ENCODE assay signal across 12 mouse cellular contexts in the genomic region with DNA sequence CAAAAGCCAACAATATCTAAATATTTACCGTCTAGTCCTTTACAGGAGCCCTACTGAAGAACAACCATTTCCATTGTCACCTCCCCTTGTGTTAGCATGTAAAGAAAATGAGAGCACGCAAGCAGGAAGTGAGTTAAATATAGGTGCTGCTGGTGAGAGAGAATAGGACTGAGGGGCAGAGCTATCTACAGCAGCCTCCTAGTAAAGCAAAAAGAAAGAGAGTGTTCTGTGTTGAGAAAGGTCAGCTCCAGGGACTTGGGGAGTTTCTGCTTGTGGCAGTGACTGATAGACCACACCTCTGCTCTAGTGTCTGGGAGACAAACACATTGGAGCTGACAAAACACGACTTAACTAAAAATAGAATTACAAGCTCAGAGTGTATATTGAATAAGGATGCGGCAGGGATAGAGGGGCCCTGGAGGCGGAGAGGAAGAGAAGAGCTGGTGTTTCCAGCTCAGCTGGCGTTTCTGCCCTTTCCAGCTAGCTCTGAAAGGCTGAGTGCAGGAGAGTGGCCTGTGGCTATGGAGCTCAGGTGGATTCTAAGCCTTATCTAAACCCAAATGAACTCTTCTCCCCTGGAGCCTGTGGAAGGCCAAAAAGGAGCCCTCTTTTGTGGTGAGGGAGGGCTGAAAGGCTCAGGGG.
DNase-seq lines count a peak whose midpoint lies in the region; ATAC-seq and TF ChIP-seq lines count a peak whose summit lies in the region.
"Had no signal": no experiment of that assay in that cellular context is flagged by ENCODE, and none has a peak within 500 bp of the region (broad histone marks: within the 10 kb centered on the region; RNA-seq: fewer than 3 reads in every experiment).

No protein-coding gene starts in this region.

- peak overlapping the region; percentile 15 to 29; a peak in 1 of 4 replicates for H3K27ac ChIP-seq in heart, embryonic 14.5 days (replicated peaks in 1 of 2; ENCODE audit: control insufficient read depth in 1 of 2, insufficient read depth in 1 of 2, low read depth in 2 of 2, low read length in 2 of 2)
- 0 out of 2 replicates have a peak overlapping the region, but pooled peaks have one; percentile 23 for H3K27ac ChIP-seq in midbrain, embryonic 15.5 days
- H3K27ac ChIP-seq: embryonic facial prominence, embryonic 15.5 days; liver, embryonic 14.5 days had no signal

- H3K9me3 ChIP-seq in heart, embryonic 14.5 days (ENCODE audit: control insufficient read depth, low read length): no peaks in the 10 kb centered on the region
- H3K9me3 ChIP-seq in midbrain, embryonic 15.5 days: no peaks in the 10 kb centered on the region
- H3K9me3 ChIP-seq: embryonic facial prominence, embryonic 15.5 days had no signal

- peaks cover 4 to 5% of the 10 kb centered on the region in 2 experiments; a peak in 2 of 4 replicates for H3K4me1 ChIP-seq in heart, embryonic 14.5 days (ENCODE audit: control insufficient read depth in 2 of 2, insufficient read depth in 2 of 2, low read length in 2 of 2)
- 0 out of 2 replicates have a peak, but pooled peaks cover 5% of the 10 kb centered on the region for H3K4me1 ChIP-seq in midbrain, embryonic 15.5 days
- H3K4me1 ChIP-seq: embryonic facial prominence, embryonic 15.5 days had no signal

- no peak for TF ChIP-seq CTCF in brain, embryonic 14.5 days (IDR thresholded peaks at IDR 0.05; ENCODE audit: borderline replicate concordance, extremely low read depth, insufficient read depth, insufficient read length)

- TF ChIP-seq POLR2A in brain, embryonic 14.5 days (IDR thresholded peaks at IDR 0.05; ENCODE audit: borderline replicate concordance, extremely low read depth, insufficient read depth, insufficient read length, poor library complexity, severe bottlenecking): no peak

- H3K4me2 ChIP-seq in heart, embryonic 14.5 days (ENCODE audit: low read length): peak overlapping the region; percentile 24; the same call in 1 of the 2 replicates
- H3K4me2 ChIP-seq in midbrain, embryonic 15.5 days: no peak overlapping the region
- H3K4me2 ChIP-seq: embryonic facial prominence, embryonic 15.5 days had no signal

- no peaks in the 10 kb centered on the region for H3K27me3 ChIP-seq in heart, embryonic 14.5 days (ENCODE audit: control insufficient read depth, insufficient read depth, low read length)
- H3K27me3 ChIP-seq in midbrain, embryonic 15.5 days (replicated peaks): no peaks in the 10 kb centered on the region
- H3K27me3 ChIP-seq: embryonic facial prominence, embryonic 15.5 days had no signal

- H3K36me3 ChIP-seq in heart, embryonic 14.5 days (ENCODE audit: control insufficient read depth, insufficient read depth, low read length): no peaks in the 10 kb centered on the region
- H3K36me3 ChIP-seq in midbrain, embryonic 15.5 days (replicated peaks): no peaks in the 10 kb centered on the region
- H3K36me3 ChIP-seq: embryonic facial prominence, embryonic 15.5 days had no signal

- H3K4me3 ChIP-seq in heart, embryonic 14.5 days (ENCODE audit: control insufficient read depth in 1 of 2, insufficient read depth in 1 of 2, low read depth in 1 of 2, low read length in 2 of 2): no peak overlapping the region
- H3K4me3 ChIP-seq in midbrain, embryonic 15.5 days: no peak overlapping the region
- H3K4me3 ChIP-seq: embryonic facial prominence, embryonic 15.5 days had no signal

- WGBS in heart, embryonic 14.5 days: 27% methylated on average over 6 of the region's 6 CpGs
- WGBS in midbrain, embryonic 15.5 days: 55% methylated on average over 6 of the region's 6 CpGs

- no peak overlapping the region for H3K9ac ChIP-seq in heart, embryonic 14.5 days (ENCODE audit: low read length)
- H3K9ac ChIP-seq in midbrain, embryonic 15.5 days: no peak overlapping the region
- H3K9ac ChIP-seq: embryonic facial prominence, embryonic 15.5 days; liver, embryonic 14.5 days had no signal

- DNase-seq in heart, postnatal 25 days (ENCODE audit: low spot score): no peak
- DNase-seq in brain, embryonic 14.5 days (ENCODE audit: low read depth): peak; percentile 17
- peak; percentile 30 to 39 for DNase-seq in frontal cortex, postnatal 36 days (ENCODE audit: low spot score in 2 of 2)
- no peak for DNase-seq in cerebellum, adult 18-20 months
- DNase-seq in spleen, postnatal 14 days (ENCODE audit: low spot score in 2 of 2): no peak
- DNase-seq: layer of hippocampus, postnatal 36 days; lung, postnatal 4 days had no signal

- no peak for ATAC-seq in heart, embryonic 14.5 days (ENCODE audit: insufficient number of reproducible peaks, insufficient read depth, low FRiP score, low read depth)
- peak; percentile 54; the same call in 1 of the 2 replicates for ATAC-seq in midbrain, embryonic 15.5 days (replicated peaks)
- ATAC-seq in erythroblast, adult 5-6 weeks (replicated peaks; ENCODE audit: low FRiP score, poor library complexity, severe bottlenecking): no peak

- intact Hi-C loops in heart, postnatal 25 days (cut with DNase I): no loop called here

Comparison
In these comparisons a context has a peak if more than half of its experiments do, and no peak if none do; other contexts are left out.
1. DNase-seq: peak in brain, embryonic 14.5 days (single experiment) and frontal cortex, postnatal 36 days (2 of 2); none in heart, postnatal 25 days (single experiment), cerebellum, adult 18-20 months (0 of 2) and spleen, postnatal 14 days (0 of 2).